Mouse (Mus musculus): ENCODE measurements around the gene Ndel1. TPM values are rescaled to one million over a fixed set of nuclear protein-coding genes. Genes with fewer than 3 reads are reported as not detected.

The Ndel1 gene
- total RNA-seq, 2 experiments from 2014 or later: 82.4 to 87.0 TPM

DNA sequence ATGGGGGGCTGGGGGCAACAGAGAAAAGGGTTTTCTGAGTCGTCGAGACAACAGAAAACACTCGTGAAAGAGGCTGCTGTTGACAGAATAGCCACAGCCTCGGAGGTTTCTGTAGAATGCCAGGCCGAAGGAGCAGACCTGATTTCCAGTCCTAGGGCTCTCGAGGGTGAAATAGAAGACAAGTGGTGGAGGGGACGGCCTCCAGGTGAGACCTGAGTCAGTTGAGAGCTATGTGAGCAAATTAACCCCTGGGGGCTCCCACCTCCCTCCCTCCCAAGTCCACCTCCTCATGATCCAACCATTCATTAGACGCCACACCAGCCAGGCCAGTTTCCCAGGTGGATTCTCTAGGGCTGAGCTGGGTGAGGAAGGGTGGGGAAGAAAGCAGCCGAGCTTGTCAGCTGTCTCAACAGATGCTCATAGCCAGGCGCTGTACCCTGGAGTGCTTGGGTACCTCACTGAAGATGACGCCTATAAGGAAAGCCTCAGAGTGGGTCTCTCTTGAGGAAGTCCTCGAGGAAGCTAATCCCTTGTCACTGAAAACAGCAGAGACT, 22.3 kb upstream of the Ndel1 start:
- DNase-seq (ENCODE audit: low spot score in 2 of 2): no peak

DNA sequence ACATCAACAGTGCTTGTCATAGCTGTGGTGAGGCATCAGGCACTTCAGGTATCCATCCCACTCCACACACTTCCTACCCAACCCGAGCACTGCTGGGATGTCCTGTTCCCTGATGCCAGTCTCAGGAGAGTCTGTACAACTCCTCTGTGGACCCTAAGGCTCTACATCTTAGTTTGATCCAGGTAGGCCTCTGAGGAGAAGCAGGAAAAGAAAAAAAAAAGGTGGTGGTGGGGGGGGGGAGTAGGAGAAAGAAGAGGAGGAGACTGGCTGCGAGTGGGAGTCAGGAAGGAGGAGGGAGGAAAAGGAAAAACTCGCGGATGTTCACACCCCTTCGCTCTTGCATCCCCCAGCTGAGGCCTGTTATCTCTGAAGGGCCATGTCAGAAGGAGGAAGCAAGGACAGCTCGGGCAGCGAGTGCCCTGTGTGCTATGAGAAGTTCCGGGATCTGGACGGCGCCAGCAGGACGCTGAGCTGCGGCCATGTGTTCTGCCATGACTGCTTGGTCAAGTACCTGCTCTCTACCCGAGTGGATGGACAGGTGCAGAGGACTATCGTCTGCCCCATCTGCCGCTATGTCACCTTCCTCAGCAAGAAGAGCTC, 20.7 kb upstream of the Ndel1 start:
- no peak for DNase-seq (ENCODE audit: low spot score in 2 of 2)

DNA sequence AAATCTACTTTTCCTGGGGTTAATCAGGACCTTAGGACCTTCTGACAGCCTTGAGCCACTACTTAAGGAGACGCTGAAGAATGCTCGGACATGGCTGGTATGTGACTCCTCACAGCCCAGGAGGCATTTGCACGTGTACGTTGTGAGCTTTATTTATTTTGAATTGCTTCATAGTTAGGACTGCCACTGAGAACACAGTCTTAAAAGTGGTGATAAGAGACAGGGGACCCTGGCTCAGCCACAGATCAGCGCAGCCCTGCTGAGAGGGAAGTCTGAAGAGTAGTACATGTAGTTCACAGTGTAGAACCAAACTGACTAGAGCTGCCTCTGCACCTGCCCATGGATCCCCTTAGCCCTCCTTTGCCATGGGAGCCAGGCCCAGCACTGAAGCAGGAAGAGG, 20.2 kb upstream of the Ndel1 start:
- no peak for DNase-seq (ENCODE audit: low spot score in 2 of 2)

DNA sequence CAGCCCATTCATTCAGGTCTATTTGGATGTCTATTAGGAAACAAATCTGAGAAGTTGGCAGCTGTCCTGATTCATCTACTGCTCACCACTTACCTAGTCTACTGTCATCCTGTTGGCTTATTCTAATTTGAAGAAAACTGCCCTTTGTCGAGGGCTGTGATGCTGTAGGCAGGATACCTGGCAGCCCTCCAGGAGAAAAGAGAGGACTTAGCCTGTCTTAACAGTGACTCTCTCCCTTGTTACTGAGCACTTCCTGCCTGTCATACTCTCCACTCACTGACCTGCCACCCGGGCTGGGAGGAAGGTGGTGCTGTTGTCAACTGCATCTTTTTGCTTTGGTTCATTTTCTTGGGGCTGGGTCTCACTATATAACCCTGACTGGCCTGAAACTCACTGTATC, 19.0 kb upstream of the Ndel1 start:
- DNase-seq (ENCODE audit: low spot score in 2 of 2): no peak

DNA sequence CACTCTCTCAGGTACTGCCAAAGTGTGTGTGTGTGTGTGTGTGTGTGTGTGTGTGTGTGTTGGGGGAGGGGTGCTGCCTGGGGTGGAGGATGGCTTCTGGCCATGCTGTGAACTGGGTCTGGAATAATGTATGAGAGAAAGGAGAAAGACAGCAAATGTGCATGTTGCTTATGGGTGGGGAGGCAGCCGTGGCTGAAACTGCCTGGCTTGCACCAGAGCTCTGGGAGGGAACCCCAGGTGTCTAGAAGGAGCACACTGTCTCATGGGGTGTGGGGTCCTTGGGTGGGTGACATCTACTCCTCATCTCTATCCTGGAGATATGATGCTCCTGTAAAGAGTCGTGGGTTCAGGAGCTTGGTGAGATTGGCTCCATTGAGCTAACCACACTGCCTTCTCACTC, 17.0 kb upstream of the Ndel1 start:
- DNase-seq (ENCODE audit: low spot score in 2 of 2): no peak

DNA sequence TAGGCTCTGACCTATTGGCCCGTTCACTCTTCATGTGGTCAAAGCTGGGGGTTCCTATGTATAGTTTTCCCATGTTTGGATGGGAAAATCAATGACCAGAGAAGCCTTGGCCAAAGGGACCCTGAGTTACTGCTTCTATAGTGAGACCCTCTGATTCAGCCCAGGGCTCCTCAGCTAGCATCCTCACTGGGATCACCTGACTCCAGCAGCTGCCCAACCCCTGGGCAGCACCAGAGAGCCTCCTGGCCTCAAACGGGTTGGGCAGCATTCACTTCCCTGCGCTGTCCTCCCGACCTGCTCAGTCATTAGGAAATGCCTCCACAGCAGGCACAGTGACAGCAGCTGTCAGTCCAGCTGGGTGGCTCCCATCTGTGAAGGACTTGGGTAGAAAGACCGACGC, 16.6 kb upstream of the Ndel1 start, which contains the start of gene Rnf222:
Rnf222 (plus strand) TSS at position 301 of the 400 bp plus-strand sequence.
- no peak for DNase-seq (ENCODE audit: low spot score in 2 of 2)

DNA sequence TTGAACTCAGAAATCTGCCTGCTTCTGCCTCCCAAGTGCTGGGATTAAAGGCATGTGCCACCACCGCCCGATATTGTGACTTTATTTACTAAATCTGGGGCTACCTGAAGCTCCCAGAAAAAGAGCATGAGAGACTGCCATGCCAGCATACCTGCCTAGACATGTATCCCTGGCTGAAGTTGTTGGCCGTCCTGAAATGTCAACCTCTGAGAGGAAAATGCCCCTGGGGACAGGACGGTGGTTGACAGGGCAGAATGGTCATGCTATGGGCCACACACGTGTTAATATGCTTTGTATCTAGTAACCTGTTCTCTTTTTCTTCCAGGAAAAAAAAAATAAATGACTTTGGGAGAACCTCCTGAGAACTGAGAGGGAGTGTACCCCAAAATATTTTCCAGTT, 14.4 kb upstream of the Ndel1 start:
- no peak for DNase-seq (ENCODE audit: low spot score in 2 of 2)

DNA sequence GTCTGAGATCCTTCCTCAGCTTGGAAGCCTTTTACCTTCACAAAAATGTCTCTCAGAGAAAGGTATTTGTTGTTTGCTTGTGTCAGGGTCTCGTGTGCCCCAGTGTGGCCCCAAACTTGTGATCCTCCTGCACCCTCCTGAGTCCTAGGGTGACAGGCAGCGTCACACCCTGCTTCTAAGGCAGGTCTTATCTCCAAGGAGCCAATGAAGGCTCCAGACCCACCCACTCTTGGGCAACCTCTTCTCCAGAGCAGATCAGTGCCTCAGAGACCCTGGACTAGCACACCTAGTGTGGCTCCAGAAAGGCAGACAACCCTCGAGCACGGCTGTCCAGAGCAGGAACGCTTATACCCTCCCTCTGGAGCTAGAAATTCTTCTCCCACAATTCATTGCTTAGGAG, 12.7 kb upstream of the Ndel1 start:
- DNase-seq (ENCODE audit: low spot score in 2 of 2): no peak

DNA sequence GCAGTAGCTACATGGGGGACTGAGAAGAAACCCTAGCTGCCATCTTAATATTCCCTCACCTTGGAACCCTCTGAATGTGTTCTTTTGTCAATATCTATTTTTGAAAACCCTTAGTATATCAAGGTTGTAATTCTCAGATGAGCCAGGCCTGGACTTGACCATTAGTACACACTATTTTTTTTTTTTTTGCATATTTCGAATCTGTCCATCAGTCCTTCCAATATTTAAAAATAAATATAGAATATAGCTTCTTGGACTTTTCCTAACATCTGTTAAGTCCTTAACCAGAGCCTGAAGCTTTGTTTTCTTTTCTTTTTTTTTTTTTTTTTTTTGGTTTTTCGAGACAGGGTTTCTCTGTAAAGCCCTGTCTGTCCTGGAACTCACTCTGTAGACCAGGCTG, 12.2 kb upstream of the Ndel1 start:
- DNase-seq (ENCODE audit: low spot score in 2 of 2): no peak

DNA sequence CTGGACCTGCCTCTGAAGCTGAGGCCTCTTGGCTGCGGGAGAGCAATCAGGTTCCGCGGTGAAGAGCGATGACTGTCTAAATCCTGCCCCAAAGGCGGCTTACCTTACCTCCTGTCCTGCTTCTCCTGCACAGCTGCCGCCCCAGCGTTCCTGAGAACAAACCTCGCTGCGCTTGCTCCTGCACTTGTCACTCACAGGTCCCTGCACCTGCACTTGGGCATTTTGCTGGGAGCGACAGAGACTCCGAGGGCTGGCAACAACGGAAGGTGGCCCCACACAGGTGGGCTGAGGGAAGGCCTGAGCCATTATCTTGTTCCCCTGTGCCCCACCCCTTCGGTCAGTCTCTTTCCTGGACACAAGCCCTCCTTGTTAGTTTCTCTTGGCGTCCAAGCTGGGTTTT, 10.4 kb upstream of the Ndel1 start:
- DNase-seq (ENCODE audit: low spot score in 2 of 2): no peak

DNA sequence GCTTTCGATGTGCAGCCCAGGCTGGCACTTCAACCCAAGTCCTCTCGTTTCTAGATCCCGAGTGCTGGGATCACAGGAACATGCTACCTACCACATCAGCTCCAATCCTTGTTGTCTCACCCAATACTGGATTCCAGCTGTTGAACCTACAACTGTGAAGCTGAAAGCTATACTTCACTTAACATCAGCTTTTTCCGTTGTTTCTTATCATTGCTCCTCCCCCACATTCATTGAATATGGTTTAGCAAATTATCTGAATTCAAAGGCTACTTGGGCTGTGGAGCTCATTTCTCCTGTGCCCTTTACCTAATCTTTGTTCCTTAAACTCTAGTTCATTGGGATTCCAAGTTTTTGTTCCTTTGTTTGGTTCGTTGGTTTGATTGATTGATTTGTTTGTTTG, 7.2 kb upstream of the Ndel1 start:
- no peak for DNase-seq (ENCODE audit: low spot score in 2 of 2)

DNA sequence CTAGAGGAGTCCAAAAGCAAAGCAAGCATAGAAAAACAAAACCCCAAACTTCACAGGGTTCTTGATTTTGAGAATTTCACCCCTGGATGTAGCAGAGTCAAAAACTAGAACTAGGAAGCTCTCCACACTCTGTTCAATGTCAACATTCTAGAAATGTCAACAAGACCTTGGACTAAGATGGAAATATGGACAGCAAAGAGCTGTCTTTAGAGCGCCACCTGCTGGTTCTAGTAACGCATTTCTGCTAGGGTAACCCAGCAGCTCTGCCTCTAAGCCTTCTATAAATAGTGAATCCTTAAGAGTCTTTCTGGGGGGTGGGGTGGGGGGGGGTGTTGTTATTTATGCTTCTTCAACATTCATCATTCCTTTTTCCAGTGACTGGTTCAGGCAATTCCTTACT, 3.2 kb upstream of the Ndel1 start:
- peak; percentile 42 to 64 for DNase-seq (ENCODE audit: low spot score in 2 of 2)

DNA sequence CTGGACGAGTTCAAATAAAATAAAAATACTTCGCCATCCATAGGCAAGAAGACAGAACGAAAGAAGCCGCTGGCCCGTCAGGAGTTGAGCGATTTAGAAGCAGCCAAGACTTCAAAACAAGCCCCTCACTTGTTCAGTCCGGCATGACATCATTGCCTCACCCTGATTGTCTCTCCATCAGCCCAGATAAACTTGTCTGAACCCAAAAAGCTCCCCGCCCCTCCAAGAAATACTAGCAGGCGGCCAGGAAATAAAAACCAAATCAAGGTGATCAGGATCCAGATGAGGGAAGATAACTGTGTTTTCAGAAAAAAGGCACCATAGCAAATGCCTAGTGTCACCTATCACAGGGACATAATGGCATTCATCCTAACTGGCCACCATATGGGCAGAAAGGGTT, 381 bp downstream of the Ndel1 start:
- DNase-seq (ENCODE audit: low spot score in 2 of 2): no peak

DNA sequence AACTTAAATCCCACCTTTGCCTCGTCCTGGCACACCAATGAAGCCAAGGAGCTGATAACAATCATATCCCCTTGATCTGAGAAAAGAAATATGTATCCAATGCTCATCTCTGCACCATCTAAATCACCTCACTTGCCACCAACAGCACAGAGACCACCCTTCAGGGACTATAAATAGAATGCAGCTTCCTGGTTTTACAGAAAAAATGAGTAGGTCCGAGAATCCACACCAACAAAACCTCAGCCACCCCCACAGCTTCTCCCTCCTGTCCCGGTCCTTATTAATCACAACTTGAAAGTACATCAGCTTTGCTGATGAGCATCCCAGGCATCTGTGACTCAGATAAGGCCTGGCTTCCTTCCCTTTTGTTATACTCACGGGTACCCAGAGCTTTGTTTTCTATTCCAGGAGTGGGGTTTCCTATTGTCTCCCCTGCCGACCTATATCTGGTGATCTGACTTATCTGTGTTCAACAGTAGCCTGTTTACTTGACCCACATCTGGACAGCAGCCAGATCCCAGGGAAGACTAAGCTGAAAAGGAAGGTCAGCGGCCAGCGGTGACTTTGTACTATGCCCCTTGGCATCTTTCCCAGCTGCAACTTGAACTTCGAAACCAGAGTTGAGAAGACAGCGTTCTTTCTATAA, 7.0 kb downstream of the Ndel1 start:
- no peak for DNase-seq (ENCODE audit: low spot score in 2 of 2)

DNA sequence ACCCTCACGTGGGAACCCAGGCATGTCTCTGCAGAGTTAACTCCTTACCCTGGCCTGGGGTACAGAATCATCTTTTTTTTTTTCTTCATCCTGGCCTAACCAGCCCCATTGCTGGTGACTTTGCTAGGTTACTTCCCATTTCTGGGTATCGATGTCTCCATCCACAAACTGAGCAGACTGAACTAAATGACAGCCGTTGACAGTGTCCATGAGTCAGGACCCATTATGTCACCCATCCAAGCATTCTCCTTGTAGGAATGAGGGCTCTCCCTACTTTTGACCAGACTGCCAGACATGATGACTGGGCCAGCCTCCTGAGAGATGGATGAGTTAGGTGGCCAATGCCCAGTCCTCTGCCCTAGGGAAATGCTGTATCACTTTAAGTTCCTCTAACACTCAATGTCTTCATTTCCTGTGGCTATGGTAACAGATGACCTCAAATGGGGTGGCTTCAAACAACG, 8.0 kb downstream of the Ndel1 start:
- DNase-seq (ENCODE audit: low spot score in 2 of 2): no peak

DNA sequence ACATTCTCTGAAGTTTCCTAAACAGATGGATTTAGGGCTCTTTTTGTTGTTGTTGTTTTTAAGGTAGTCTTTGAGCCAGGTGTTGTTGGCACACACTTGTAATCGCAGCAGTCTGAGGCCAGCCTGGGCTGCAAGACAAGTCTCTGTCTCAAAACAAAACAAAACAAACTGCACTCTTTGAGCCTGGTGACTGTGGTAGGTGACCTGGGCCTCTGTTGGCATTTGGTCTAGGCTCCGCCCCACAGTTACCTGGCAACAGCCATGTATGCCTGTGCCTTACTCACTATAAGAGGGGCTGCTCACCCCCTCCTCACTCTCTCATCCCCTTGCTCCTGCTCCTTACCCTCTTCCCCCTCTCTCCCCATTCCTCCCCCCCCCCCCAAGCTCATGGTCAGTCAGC, 9.4 kb downstream of the Ndel1 start:
- no peak for DNase-seq (ENCODE audit: low spot score in 2 of 2)

DNA sequence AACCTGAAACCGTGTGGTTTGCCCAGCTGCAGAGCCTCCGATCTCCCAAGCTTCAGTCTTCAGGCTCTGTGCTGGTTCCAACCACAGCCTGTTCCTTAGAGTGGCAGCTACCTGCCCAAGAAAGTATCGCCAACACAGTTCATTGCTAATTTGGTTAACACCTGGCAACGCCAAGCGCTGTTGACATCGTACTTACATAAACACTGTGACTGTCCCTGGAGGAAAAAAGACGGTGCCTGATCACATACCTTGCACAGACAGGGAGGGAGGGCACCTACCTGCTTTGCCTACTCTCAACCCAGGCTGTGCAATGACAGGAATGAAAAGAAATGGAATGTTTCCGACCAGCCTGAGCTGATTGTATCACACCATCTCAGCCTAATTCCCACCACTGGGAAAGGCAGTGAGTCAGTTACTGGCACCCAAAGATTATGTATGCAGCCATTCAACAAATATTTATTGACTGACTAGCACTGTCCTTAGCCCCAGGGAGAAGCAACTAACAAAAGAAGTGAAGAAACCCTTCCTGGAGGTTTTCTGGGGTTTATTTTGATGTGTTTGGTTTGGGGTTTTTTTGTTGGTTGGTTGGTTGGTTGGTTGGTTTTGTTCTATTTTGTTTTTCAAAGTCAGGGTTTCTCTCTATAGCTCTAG, 11.6 kb downstream of the Ndel1 start:
- no peak for DNase-seq (ENCODE audit: low spot score in 2 of 2)

DNA sequence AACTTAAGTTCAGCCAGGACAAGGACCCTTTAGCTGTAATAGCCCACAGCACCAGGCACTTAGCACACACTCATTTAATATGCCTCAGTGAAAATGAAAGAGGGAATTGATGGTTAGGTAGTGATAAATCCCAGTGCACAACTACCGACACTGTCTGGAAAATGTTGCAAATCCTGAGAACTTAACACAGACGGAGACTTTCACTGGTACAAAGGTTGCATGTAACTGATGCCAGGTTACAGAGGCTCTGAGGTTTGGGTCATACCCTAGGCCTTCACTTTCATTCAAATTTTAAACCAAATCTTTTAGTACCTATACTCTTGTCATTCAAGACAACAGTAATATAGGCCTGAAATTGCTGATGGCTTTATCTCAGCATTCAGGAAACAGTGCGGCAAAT, 14.3 kb downstream of the Ndel1 start:
- DNase-seq (ENCODE audit: low spot score in 2 of 2): no peak

DNA sequence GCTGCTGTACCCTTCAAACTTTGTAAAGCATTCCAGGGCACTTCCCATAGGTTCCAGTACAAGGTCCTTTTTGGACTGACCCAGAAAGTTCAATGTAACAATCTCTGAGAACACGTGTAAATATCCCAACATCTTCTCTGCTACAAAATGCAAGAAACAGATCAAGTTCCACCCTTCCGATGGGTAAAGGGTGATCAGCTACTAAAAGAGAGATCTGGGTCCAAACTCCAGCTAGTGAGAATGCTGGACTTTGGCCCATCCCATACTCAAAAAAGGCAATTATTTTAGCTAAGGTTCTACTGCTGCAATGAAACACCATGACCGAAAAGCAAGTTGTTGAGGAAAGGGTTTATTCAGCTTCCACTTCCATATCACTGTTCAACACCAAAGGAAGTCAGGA, 17.0 kb downstream of the Ndel1 start:
- DNase-seq (ENCODE audit: low spot score in 2 of 2): no peak

DNA sequence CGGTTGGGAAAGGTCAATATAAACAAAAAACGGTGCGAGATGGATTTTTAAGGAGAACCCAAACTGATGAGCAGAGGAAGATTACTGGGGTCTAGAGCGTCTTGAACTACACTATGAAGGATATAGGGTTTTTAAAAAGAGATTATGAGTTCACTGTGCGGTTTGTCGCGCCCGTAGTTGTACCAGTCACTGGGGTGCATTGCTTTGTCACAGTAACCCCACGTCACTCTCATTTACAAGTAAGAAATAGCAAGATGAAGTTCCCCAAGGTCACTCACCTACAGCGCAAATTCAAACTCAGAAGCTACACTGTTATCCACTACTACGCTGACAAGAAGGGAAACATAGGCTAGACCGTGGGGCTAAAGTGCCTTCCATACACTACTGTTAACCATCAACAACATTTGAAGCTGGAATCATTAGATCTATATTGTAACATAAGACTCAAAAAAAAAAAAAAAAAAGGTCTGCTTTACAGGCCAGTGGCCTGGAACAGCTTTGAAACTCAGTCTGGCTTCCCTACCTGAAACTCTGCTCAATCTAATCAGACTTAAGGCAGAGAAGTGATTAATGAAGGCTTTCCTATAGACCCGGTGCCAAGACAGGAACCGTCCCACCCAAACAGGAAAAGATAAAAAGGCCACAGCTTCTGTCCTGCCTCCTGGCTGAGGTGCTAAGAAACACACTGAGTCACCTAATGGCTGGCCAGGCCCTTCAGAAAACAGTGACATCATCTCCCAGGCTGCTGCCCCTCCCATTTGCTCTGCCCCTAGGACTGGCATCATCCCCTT, 17.9 kb downstream of the Ndel1 start:
- no peak for DNase-seq (ENCODE audit: low spot score in 2 of 2)

DNA sequence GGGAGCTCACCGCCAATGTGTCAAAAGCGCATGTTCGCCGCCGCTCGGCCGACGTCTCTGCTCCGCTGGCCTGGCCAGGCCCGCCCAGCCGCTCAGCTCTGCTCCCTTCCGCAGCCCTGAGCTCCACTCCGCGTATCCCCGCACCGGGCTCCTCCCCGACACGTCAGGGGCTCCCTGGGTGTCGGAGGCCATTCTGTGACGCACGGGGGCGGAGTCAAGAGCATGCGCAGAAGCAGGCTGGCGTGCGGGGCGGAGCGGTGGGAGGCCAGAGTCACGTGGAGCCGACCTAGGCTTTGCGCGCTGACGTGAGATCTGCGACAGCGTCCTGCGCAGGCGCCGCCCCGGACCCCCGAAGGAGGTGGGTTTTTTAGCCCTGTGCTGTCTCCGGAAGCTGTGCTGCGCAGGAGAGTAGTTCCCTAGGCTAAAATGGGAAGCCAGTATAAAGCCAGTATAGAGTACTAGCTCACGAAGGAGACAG, 18.7 kb downstream of the Ndel1 start:
- DNase-seq (ENCODE audit: low spot score in 2 of 2): peak; percentile 100

DNA sequence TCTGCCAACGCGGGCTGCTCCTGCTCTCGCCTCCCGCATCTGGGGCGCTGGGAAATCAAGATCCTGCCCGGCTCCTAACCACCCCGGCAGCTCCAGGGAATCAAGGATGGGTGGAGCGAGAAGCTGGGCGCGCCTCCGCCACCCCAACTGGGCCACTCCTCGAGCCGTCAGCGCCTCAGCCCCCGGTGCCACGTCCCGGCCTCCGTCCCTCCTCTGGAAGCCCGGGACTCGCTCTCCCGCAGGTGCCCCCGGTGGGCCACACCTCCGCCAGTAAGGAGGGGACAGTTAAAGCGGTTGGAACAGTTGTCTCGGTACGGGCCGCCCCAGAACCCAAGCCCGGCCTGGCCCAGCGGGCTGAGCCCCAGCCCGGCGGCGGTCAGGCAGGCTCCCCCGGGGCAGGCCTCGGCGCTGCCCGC, 19.2 kb downstream of the Ndel1 start:
- DNase-seq (ENCODE audit: low spot score in 2 of 2): no peak
